Mouse (Mus musculus) ES-E14 (cell line): ENCODE data around the gene Ak9. TPM values are rescaled to one million over a fixed set of nuclear protein-coding genes. Genes with fewer than 3 reads are reported as not detected.
A peak's percentile ranks its signal among the peaks of the same experiment; 100 is the strongest.

Experiments
- DNase-seq: peaks from one replicate; pipeline ENCODE4 v3.0.0-alpha.2; 2013; ENCODE audit warnings: low read depth, low spot score
- H3K27ac ChIP-seq: 2 replicates; pipeline ENCODE4 v1.5.1; 2012; ENCODE audit warnings: low read depth, mild to moderate bottlenecking, low read length, moderate library complexity, mixed read lengths; ENCODE audit not compliant: poor library complexity, insufficient read depth, severe bottlenecking
- H3K36me3 ChIP-seq: 2 replicates; pipeline ENCODE4 v1.6.1; 2012; ENCODE audit warnings: mild to moderate bottlenecking, low read length, moderate library complexity, mixed read lengths; ENCODE audit not compliant: control insufficient read depth, poor library complexity, insufficient read depth, severe bottlenecking
- H3K4me1 ChIP-seq, 2 experiments: fragments of 150-350 bp in 1 of 2; sonication (generic) in 1 of 2; 2 replicates each; pipeline ENCODE4 v1.6.1; 2012; ENCODE audit warnings: low read length in 2 of 2, mild to moderate bottlenecking in 1 of 2, mixed read lengths in 1 of 2; ENCODE audit not compliant: control insufficient read depth in 2 of 2, insufficient read depth in 2 of 2, poor library complexity in 1 of 2
- H3K4me3 ChIP-seq, 2 experiments: fragments of 150-350 bp in 1 of 2; sonication (generic) in 1 of 2; 2 replicates each; pipeline ENCODE4 v1.5.1; 2012; ENCODE audit warnings: low read length in 2 of 2, low read depth in 1 of 2, mild to moderate bottlenecking in 1 of 2, mixed read lengths in 1 of 2; ENCODE audit not compliant: insufficient read depth in 1 of 2, poor library complexity in 1 of 2, severe bottlenecking in 1 of 2
- H3K9ac ChIP-seq: 2 replicates; pipeline ENCODE4 v1.6.1; 2012; ENCODE audit warnings: low read depth, mild to moderate bottlenecking, low read length, mixed read lengths; ENCODE audit not compliant: poor library complexity, insufficient read depth, severe bottlenecking
- H3K9me3 ChIP-seq: fragments of 150-350 bp; sonication (generic); 2 replicates; pipeline ENCODE4 v1.6.1; 2012; ENCODE audit warnings: low read depth, mild to moderate bottlenecking, low read length; ENCODE audit not compliant: control insufficient read depth, insufficient read depth
- CHD2 ChIP-seq: IDR thresholded peaks from 2 replicates; pipeline ENCODE4 v1.6.1; 2014; ENCODE audit warnings: mild to moderate bottlenecking, low read depth, low read length, inconsistent platforms
- HCFC1 ChIP-seq: IDR thresholded peaks from 2 replicates; pipeline ENCODE4 v1.6.1; 2012; ENCODE audit warnings: low read length, inconsistent platforms, borderline replicate concordance; ENCODE audit not compliant: insufficient read depth
- MAFK ChIP-seq: IDR thresholded peaks from 2 replicates; pipeline ENCODE4 v1.6.1; 2014; ENCODE audit warnings: mild to moderate bottlenecking, low read depth, low read length, inconsistent platforms; ENCODE audit not compliant: insufficient read depth
- ZC3H11A ChIP-seq: IDR thresholded peaks from 2 replicates; pipeline ENCODE4 v1.6.1; 2012; ENCODE audit warnings: low read depth, mild to moderate bottlenecking, inconsistent platforms, low read length, borderline replicate concordance
- ZNF384 ChIP-seq: IDR thresholded peaks from 2 replicates; pipeline ENCODE4 v1.6.1; 2012; ENCODE audit warnings: low read depth, low read length, inconsistent platforms
- in situ Hi-C, 2 experiments: fragments of 600-800 bp; cut with MboI; formaldehyde crosslinking; loops; one replicate each; pipeline ENCODE4 v1.15.1; 2025; ENCODE audit warnings: low sequenced_read_pairs in 2 of 2, inconsistent platforms in 1 of 2; ENCODE audit not compliant: unreplicated experiment in 2 of 2
- total RNA-seq: library from RNA; depleted of rRNA; stranded (reverse); fragments of 300-350 nt; gene quantifications from 2 replicates; pipeline ENCODE4 v1.2.3, GENCODE M21; 2012

The Ak9 gene
- total RNA-seq, 1 experiment = 0.09 TPM

DNA sequence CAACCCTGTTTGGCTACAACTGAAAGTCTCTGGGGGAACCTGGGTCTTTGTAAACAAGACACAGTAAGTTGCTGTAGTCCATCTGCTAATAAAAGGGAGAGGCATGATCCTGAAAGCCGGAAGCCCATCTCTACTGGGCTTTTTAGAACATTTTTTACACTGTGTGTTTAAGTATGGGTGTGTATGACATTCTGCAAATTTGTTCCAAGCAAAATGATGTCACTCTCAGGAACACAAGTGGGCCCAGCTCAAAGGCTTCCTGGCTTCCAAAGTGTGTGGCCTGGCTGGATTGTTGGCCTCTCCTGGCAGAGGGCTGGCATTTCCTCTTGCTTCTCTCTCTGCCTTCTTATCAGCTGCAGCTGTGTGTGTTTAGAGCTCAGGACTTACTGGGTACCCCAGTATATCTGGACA lies 171.2 kb downstream of the Ak9 start:
- no peak overlapping the region for H3K9ac ChIP-seq
- no peak for TF ChIP-seq ZNF384
- in situ Hi-C loops = no loop called here
- no peaks in the 10 kb centered on the region for H3K9me3 ChIP-seq
- no peak overlapping the region for H3K4me3 ChIP-seq
- DNase-seq = no peak
- H3K36me3 ChIP-seq = no peaks in the 10 kb centered on the region
- H3K27ac ChIP-seq = no peak overlapping the region
- H3K4me1 ChIP-seq = peaks cover 7 to 26% of the 10 kb centered on the region in 2 experiments

DNA sequence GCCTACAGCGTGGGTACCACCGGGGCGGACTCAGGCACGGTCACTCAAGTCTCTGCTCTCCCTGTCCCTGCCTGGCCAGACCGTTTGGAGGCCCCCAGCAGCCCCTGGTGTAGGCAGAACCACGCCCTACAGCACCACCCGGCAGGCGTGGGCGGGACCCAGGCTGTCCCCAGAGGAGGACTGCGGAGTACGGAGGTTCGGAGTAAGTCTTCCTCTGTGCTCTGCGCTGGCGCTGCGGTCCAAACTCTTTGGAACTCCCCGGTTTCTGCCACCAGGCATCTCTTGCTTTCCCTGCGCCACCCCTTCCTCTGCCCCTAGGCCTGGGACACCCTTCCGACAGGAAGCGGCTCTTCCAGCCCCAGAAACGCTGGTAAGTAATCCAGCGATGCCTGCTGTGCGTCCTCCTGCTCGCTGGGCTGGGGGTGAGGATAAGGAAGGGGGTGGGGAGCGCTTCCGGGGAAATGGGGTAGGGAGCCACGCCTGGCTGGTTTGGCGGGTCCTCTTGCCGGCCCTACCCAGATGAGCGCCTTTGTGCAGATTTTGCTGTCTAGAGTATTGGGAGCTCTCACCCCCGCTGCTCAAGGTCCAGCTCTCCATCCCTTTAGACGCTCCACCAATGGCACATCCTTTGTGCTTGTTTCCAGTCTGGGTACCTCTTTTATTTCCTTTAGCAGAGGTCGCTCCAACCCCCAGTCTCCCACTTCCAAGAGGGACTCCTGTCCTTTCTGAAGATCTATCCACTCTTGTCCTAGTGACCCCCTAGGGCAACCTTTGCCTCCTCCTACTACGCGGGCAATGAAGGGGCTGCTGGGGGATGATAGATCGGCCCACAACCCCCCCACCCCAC lies 172.6 kb downstream of the Ak9 start, which contains the start of gene Mical1:
TSS of gene Mical1 (plus strand) at position 144 of the 847 bp plus-strand sequence.
- H3K9ac ChIP-seq = peak within 1 kb of the TSS; percentile 76
- H3K9me3 ChIP-seq = no peaks in the 10 kb centered on the region
- in situ Hi-C loops = no loop called here
- H3K36me3 ChIP-seq = no peaks in the 10 kb centered on the region
- no peak for TF ChIP-seq ZC3H11A
- no peak for TF ChIP-seq ZNF384
- no peak for TF ChIP-seq HCFC1
- no peak for TF ChIP-seq CHD2
- H3K4me1 ChIP-seq = peaks cover 2 to 23% of the 10 kb centered on the region in 2 experiments
- H3K4me3 ChIP-seq = peak within 1 kb of the TSS; percentile 64 to 97
- H3K27ac ChIP-seq = peak within 1 kb of the TSS; percentile 37
- DNase-seq = no peak

DNA sequence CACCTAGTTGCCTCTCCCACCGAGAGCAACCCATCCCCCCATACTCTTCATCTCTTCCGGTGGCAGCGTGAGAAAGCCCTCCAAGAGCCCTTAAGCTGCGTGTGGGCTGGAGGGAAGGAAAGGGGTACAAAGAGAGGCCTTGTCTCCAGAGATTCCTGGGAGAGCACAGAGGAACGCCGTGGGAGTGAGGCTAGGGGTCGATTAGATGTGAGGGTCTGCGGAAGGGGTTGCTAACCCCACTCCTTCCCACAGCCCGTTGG lies 173.2 kb downstream of the Ak9 start:
- Histone ChIP-seq H3K9ac (peak overlapping the region; percentile 40; the same call in 1 of the 2 replicates), H3K27ac (peak overlapping the region; percentile 37), H3K4me3 (peak overlapping the region; percentile 64 to 97), H3K9me3 (no peaks in the 10 kb centered on the region), H3K4me1 (peaks cover 2 to 27% of the 10 kb centered on the region in 2 experiments), H3K36me3 (peaks cover under 1% of the 10 kb centered on the region; the same call in 1 of the 2 replicates)
- no peak for DNase-seq
- no peak for TF ChIP-seq ZC3H11A
- TF ChIP-seq CHD2 = no peak
- no peak for TF ChIP-seq ZNF384
- TF ChIP-seq HCFC1 = no peak
- TF ChIP-seq MAFK = no peak
- in situ Hi-C loops = no loop called here

DNA sequence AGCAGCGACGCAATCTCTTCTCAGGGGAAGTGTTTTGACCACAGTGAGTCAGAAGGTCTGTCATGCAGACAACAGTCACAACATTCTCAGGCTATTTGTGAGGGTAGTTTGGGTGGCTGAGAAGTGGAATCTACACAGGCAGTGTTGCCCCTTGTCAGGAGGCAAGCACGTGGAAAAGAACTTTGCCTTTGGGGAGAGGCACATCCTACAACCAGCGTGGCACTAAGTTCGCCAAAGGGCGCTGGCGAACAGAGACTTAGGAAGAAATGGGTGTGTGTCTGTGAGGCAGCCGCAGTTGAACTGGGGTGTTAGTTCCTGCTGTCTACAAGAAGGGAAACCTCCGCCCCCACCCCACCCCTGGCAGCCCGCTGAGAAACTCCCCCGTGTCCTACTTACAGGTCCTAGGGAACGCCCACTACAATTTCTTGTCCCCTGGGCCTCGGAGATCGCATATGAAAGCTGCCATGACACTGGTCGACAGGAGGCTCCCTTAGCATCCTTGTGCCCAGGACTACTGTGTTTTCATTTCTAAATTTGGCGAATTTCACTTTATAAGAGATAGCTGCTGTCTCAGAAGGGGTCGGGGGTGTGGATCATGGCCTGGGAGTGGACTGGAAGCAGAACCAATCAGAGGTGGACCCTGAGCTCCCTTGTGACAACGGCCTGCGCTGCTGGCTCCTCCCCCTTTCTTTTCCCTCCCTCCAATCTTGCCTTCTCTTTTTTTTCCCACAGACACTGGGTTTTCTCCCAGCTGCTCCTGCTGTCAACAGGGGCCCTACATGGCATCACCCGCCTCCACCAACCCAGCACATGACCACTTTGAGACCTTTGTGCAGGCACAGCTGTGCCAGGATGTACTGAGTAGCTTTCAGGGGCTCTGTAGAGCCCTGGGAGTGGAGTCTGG lies 173.8 kb downstream of the Ak9 start:
- Histone ChIP-seq H3K36me3 (peaks cover 4% of the 10 kb centered on the region; the same call in 1 of the 2 replicates), H3K4me3 (peak overlapping the region; percentile 64 to 97), H3K9ac (peak overlapping the region; percentile 40; the same call in 1 of the 2 replicates), H3K9me3 (no peaks in the 10 kb centered on the region), H3K27ac (peak overlapping the region; percentile 37), H3K4me1 (peaks cover 2 to 28% of the 10 kb centered on the region in 2 experiments)
- peak; percentile 60 for DNase-seq
- TF ChIP-seq MAFK (no peak), CHD2 (no peak), ZNF384 (no peak), ZC3H11A (no peak), HCFC1 (no peak)
- in situ Hi-C loops = no loop called here
